Mouse (Mus musculus): ENCODE data around the gene Akt3. TPM values are rescaled to one million over a fixed set of nuclear protein-coding genes. Genes with fewer than 3 reads are reported as not detected.
A peak's percentile ranks its signal among the peaks of the same experiment; 100 is the strongest.

Akt3 gene
- total RNA-seq, 1 experiment from 2014 or later = 76.6 TPM

GRCm38 (mm10) chr1:177019668-177020067 lies 238.3 kb downstream of the Akt3 start:
- no peak for ATAC-seq (replicated peaks; ENCODE audit: insufficient number of reproducible peaks, low FRiP score, low TSS enrichment, poor library complexity, severe bottlenecking)

GRCm38 (mm10) chr1:177018750-177019149 lies 239.3 kb downstream of the Akt3 start:
- ATAC-seq (replicated peaks; ENCODE audit: insufficient number of reproducible peaks, low FRiP score, low TSS enrichment, poor library complexity, severe bottlenecking) = no peak

GRCm38 (mm10) chr1:177016729-177017128 lies 241.3 kb downstream of the Akt3 start:
- no peak for ATAC-seq (replicated peaks; ENCODE audit: insufficient number of reproducible peaks, low FRiP score, low TSS enrichment, poor library complexity, severe bottlenecking)

- no peak for ATAC-seq (replicated peaks; ENCODE audit: insufficient number of reproducible peaks, low FRiP score, low TSS enrichment, poor library complexity, severe bottlenecking)
Observed at GRCm38 (mm10) chr1:177015917-177016316, 242.1 kb downstream of the Akt3 start.

GRCm38 (mm10) chr1:177014921-177015439 lies 243.0 kb downstream of the Akt3 start:
- no peak for ATAC-seq (replicated peaks; ENCODE audit: insufficient number of reproducible peaks, low FRiP score, low TSS enrichment, poor library complexity, severe bottlenecking)

GRCm38 (mm10) chr1:177014346-177014745 lies 243.7 kb downstream of the Akt3 start:
- no peak for ATAC-seq (replicated peaks; ENCODE audit: insufficient number of reproducible peaks, low FRiP score, low TSS enrichment, poor library complexity, severe bottlenecking)

- no peak for ATAC-seq (replicated peaks; ENCODE audit: insufficient number of reproducible peaks, low FRiP score, low TSS enrichment, poor library complexity, severe bottlenecking)
Observed at GRCm38 (mm10) chr1:177013776-177014175, 244.2 kb downstream of the Akt3 start.

- ATAC-seq (replicated peaks; ENCODE audit: insufficient number of reproducible peaks, low FRiP score, low TSS enrichment, poor library complexity, severe bottlenecking) = no peak
Observed at GRCm38 (mm10) chr1:177013313-177013712, 244.7 kb downstream of the Akt3 start.

- no peak for ATAC-seq (replicated peaks; ENCODE audit: insufficient number of reproducible peaks, low FRiP score, low TSS enrichment, poor library complexity, severe bottlenecking)
Observed at GRCm38 (mm10) chr1:177012774-177013173, 245.2 kb downstream of the Akt3 start.

- no peak for ATAC-seq (replicated peaks; ENCODE audit: insufficient number of reproducible peaks, low FRiP score, low TSS enrichment, poor library complexity, severe bottlenecking)
Observed at GRCm38 (mm10) chr1:177011688-177012087, 246.3 kb downstream of the Akt3 start.

GRCm38 (mm10) chr1:177010607-177011302 lies 247.2 kb downstream of the Akt3 start:
- ATAC-seq (replicated peaks; ENCODE audit: insufficient number of reproducible peaks, low FRiP score, low TSS enrichment, poor library complexity, severe bottlenecking) = no peak

- ATAC-seq (replicated peaks; ENCODE audit: insufficient number of reproducible peaks, low FRiP score, low TSS enrichment, poor library complexity, severe bottlenecking) = no peak
Observed at GRCm38 (mm10) chr1:177010041-177010440, 248.0 kb downstream of the Akt3 start.

- 0 out of 2 replicates have a peak, but pooled peaks have one; percentile 28 for ATAC-seq (replicated peaks; ENCODE audit: insufficient number of reproducible peaks, low FRiP score, low TSS enrichment, poor library complexity, severe bottlenecking)
Observed at GRCm38 (mm10) chr1:177008777-177009176, 249.2 kb downstream of the Akt3 start.

- no peak for ATAC-seq (replicated peaks; ENCODE audit: insufficient number of reproducible peaks, low FRiP score, low TSS enrichment, poor library complexity, severe bottlenecking)
Observed at GRCm38 (mm10) chr1:177007405-177007804, 250.6 kb downstream of the Akt3 start.

GRCm38 (mm10) chr1:177004041-177004741 lies 253.8 kb downstream of the Akt3 start:
- no peak for ATAC-seq (replicated peaks; ENCODE audit: insufficient number of reproducible peaks, low FRiP score, low TSS enrichment, poor library complexity, severe bottlenecking)

GRCm38 (mm10) chr1:177002951-177003350 lies 255.1 kb downstream of the Akt3 start:
- ATAC-seq (replicated peaks; ENCODE audit: insufficient number of reproducible peaks, low FRiP score, low TSS enrichment, poor library complexity, severe bottlenecking) = no peak

GRCm38 (mm10) chr1:176999011-176999410 lies 259.0 kb downstream of the Akt3 start:
- ATAC-seq (replicated peaks; ENCODE audit: insufficient number of reproducible peaks, low FRiP score, low TSS enrichment, poor library complexity, severe bottlenecking) = no peak

- no peak for ATAC-seq (replicated peaks; ENCODE audit: insufficient number of reproducible peaks, low FRiP score, low TSS enrichment, poor library complexity, severe bottlenecking)
Observed at GRCm38 (mm10) chr1:176997711-176998689, 260.0 kb downstream of the Akt3 start.

GRCm38 (mm10) chr1:176997254-176997653 lies 260.7 kb downstream of the Akt3 start:
- no peak for ATAC-seq (replicated peaks; ENCODE audit: insufficient number of reproducible peaks, low FRiP score, low TSS enrichment, poor library complexity, severe bottlenecking)

Measured in monocyte, adult 5-6 weeks (primary cell).